Comparison of ENCODE assay signal across 8 mouse cellular contexts in genomic region chr9:103302666-103303065, GRCm38 (mm10). TPM values are rescaled to one million over a fixed set of nuclear protein-coding genes. Genes with fewer than 3 reads are reported as not detected.
DNase-seq lines count a peak whose midpoint lies in the region; ATAC-seq and TF ChIP-seq lines count a peak whose summit lies in the region.

No protein-coding gene starts in this region.

- no peak overlapping the region for H3K9ac ChIP-seq in intestine, embryonic 14.5 days (ENCODE audit: low read length)
- no peak overlapping the region for H3K9ac ChIP-seq in intestine, embryonic 16.5 days (ENCODE audit: low read depth, low read length)
- no peak overlapping the region for H3K9ac ChIP-seq in hindbrain, embryonic 13.5 days
- H3K9ac ChIP-seq in midbrain, embryonic 14.5 days (replicated peaks; ENCODE audit: low read length): no peak overlapping the region
- H3K9ac ChIP-seq in stomach, postnatal 0 days (ENCODE audit: low read length): no peak overlapping the region

- H3K27ac ChIP-seq in intestine, embryonic 14.5 days (ENCODE audit: low read depth): no peak overlapping the region
- H3K27ac ChIP-seq in intestine, embryonic 16.5 days (ENCODE audit: low read length): no peak overlapping the region
- H3K27ac ChIP-seq in hindbrain, embryonic 13.5 days: no peak overlapping the region
- H3K27ac ChIP-seq in midbrain, embryonic 14.5 days (replicated peaks; ENCODE audit: low read depth, low read length): no peak overlapping the region
- no peak overlapping the region for H3K27ac ChIP-seq in stomach, postnatal 0 days (replicated peaks)

- intact Hi-C loops in left cerebral cortex, postnatal 10 days (cut with DNase I): loop anchor here (5.0 kb wide), 3 partner anchors 75 to 190 kb away; partner anchors contain the start of gene Rab6b

- 0 out of 2 replicates have a peak, but pooled peaks cover 7% of the 10 kb centered on the region for H3K4me1 ChIP-seq in intestine, embryonic 14.5 days (replicated peaks; ENCODE audit: control insufficient read depth, insufficient read depth, low read length)
- peaks cover 5% of the 10 kb centered on the region for H3K4me1 ChIP-seq in intestine, embryonic 16.5 days (ENCODE audit: control insufficient read depth, insufficient read depth, low read length)
- peaks cover 19% of the 10 kb centered on the region for H3K4me1 ChIP-seq in hindbrain, embryonic 13.5 days (replicated peaks)
- peaks cover 8% of the 10 kb centered on the region for H3K4me1 ChIP-seq in midbrain, embryonic 14.5 days (ENCODE audit: control insufficient read depth, insufficient read depth, low read length)
- no peaks in the 10 kb centered on the region for H3K4me1 ChIP-seq in stomach, postnatal 0 days (replicated peaks; ENCODE audit: control insufficient read depth, insufficient read depth)

- TF ChIP-seq EP300 in stomach, postnatal 0 days (optimal IDR thresholded peaks at IDR 0.05): no peak

- no peaks in the 10 kb centered on the region for H3K9me3 ChIP-seq in intestine, embryonic 14.5 days (ENCODE audit: control insufficient read depth, low read length)
- no peaks in the 10 kb centered on the region for H3K9me3 ChIP-seq in intestine, embryonic 16.5 days (ENCODE audit: control insufficient read depth, low read length)
- H3K9me3 ChIP-seq in hindbrain, embryonic 13.5 days: no peaks in the 10 kb centered on the region
- H3K9me3 ChIP-seq in midbrain, embryonic 14.5 days (ENCODE audit: control insufficient read depth, low read length): no peaks in the 10 kb centered on the region
- H3K9me3 ChIP-seq in stomach, postnatal 0 days (ENCODE audit: control insufficient read depth, low read length): no peaks in the 10 kb centered on the region

- H3K4me3 ChIP-seq in intestine, embryonic 14.5 days (ENCODE audit: low read depth, low read length): no peak overlapping the region
- H3K4me3 ChIP-seq in intestine, embryonic 16.5 days (ENCODE audit: low read length): no peak overlapping the region
- no peak overlapping the region for H3K4me3 ChIP-seq in hindbrain, embryonic 13.5 days
- H3K4me3 ChIP-seq in midbrain, embryonic 14.5 days (replicated peaks; ENCODE audit: low read depth, low read length): no peak overlapping the region
- no peak overlapping the region for H3K4me3 ChIP-seq in stomach, postnatal 0 days (ENCODE audit: low read depth, low read length)

- no peak overlapping the region for H3K4me2 ChIP-seq in intestine, embryonic 14.5 days (ENCODE audit: low read length)
- H3K4me2 ChIP-seq in intestine, embryonic 16.5 days (ENCODE audit: low read depth, low read length): no peak overlapping the region
- no peak overlapping the region for H3K4me2 ChIP-seq in hindbrain, embryonic 13.5 days
- no peak overlapping the region for H3K4me2 ChIP-seq in midbrain, embryonic 14.5 days (ENCODE audit: low read length)
- no peak overlapping the region for H3K4me2 ChIP-seq in stomach, postnatal 0 days (replicated peaks; ENCODE audit: low read depth)

- ATAC-seq in intestine, embryonic 14.5 days (replicated peaks; ENCODE audit: low FRiP score, low TSS enrichment, low read depth): no peak; the same call in 1 of the 2 replicates
- no peak for ATAC-seq in intestine, embryonic 16.5 days
- 0 out of 2 replicates have a peak, but pooled peaks have one; percentile 11 for ATAC-seq in hindbrain, embryonic 13.5 days (ENCODE audit: low FRiP score)
- no peak for ATAC-seq in midbrain, embryonic 14.5 days (ENCODE audit: low FRiP score, low TSS enrichment)
- ATAC-seq in stomach, postnatal 0 days (ENCODE audit: low FRiP score, low TSS enrichment): no peak

- DNase-seq in intestine, embryonic 14.5 days (ENCODE audit: low spot score): peak; percentile 81
- DNase-seq in adrenal gland, adult (ENCODE audit: inconsistent age in 2 of 2, low spot score in 1 of 2): peak; percentile 37 to 84
- peak; percentile 75 for DNase-seq in embryo, embryonic 11 days
- DNase-seq in left cerebral cortex, postnatal 10 days (ENCODE audit: extremely low spot score in 1 of 2, low spot score in 2 of 2): peak; percentile 55 to 58
- peak; percentile 84 for DNase-seq in midbrain, embryonic 14.5 days
- peak; percentile 68 for DNase-seq in stomach, postnatal 0 days (ENCODE audit: low spot score)

- H3K36me3 ChIP-seq in intestine, embryonic 14.5 days (ENCODE audit: control insufficient read depth, insufficient read depth, low read length): peaks cover 8% of the 10 kb centered on the region
- no peaks in the 10 kb centered on the region for H3K36me3 ChIP-seq in intestine, embryonic 16.5 days (ENCODE audit: control insufficient read depth, insufficient read depth, low read length)
- H3K36me3 ChIP-seq in hindbrain, embryonic 13.5 days: no peaks in the 10 kb centered on the region
- no peaks in the 10 kb centered on the region for H3K36me3 ChIP-seq in midbrain, embryonic 14.5 days (ENCODE audit: control insufficient read depth, insufficient read depth, low read length)
- no peaks in the 10 kb centered on the region for H3K36me3 ChIP-seq in stomach, postnatal 0 days (ENCODE audit: control insufficient read depth, insufficient read depth, low read length)

- H3K27me3 ChIP-seq in intestine, embryonic 14.5 days (replicated peaks; ENCODE audit: control insufficient read depth, insufficient read depth, low read length): no peaks in the 10 kb centered on the region
- no peaks in the 10 kb centered on the region for H3K27me3 ChIP-seq in intestine, embryonic 16.5 days (replicated peaks; ENCODE audit: control insufficient read depth, insufficient read depth, low read length)
- no peaks in the 10 kb centered on the region for H3K27me3 ChIP-seq in hindbrain, embryonic 13.5 days
- H3K27me3 ChIP-seq in midbrain, embryonic 14.5 days (ENCODE audit: control insufficient read depth, insufficient read depth, low read length): no peaks in the 10 kb centered on the region
- H3K27me3 ChIP-seq in stomach, postnatal 0 days (ENCODE audit: control insufficient read depth, insufficient read depth, low read length): no peaks in the 10 kb centered on the region

- 54% methylated on average over 3 of the region's 3 CpGs for WGBS in intestine, embryonic 14.5 days
- 51% methylated on average over 3 of the region's 3 CpGs for WGBS in intestine, embryonic 16.5 days
- WGBS in hindbrain, embryonic 13.5 days: 54% methylated on average over 3 of the region's 3 CpGs
- WGBS in midbrain, embryonic 14.5 days: 56% methylated on average over 3 of the region's 3 CpGs
- 49% methylated on average over 3 of the region's 3 CpGs for WGBS in stomach, postnatal 0 days

- TF ChIP-seq CTCF in stomach, postnatal 0 days (IDR thresholded peaks at IDR 0.05; ENCODE audit: low read depth): peak; percentile 91

RNA-seq across cellular contexts. Expression of gene 1300017J02Rik, which starts 2.2 kb away (rescaled TPM):
- polyA plus RNA-seq in intestine, embryonic 14.5 days (2014; fragmentation: Nextera tagmentation; extraction: Ambion mirVana): 1.1 TPM in 2 replicates
- polyA plus RNA-seq in intestine, embryonic 16.5 days (2015; fragmentation: Nextera tagmentation; extraction: Ambion mirVana): 1.8 and 2.9 TPM in 2 replicates
- polyA plus RNA-seq in hindbrain, embryonic 13.5 days (2015; fragmentation: Nextera tagmentation; extraction: Ambion mirVana): 1.2 and 2.8 TPM in 2 replicates
- under 1 TPM; 0.49 to 0.99 TPM for total RNA-seq in left cerebral cortex, postnatal 10 days (2021)
- polyA plus RNA-seq in midbrain, embryonic 14.5 days (2014; fragmentation: Nextera tagmentation; extraction: Ambion mirVana): 0.14 TPM in 1 of 2 replicates, not detected in the other
- 1.3 TPM in 2 replicates for polyA plus RNA-seq in stomach, postnatal 0 days (2015; fragmentation: Nextera tagmentation; extraction: Ambion mirVana)

RNA-seq across cellular contexts. Expression of gene Topbp1, which starts 2.3 kb away (rescaled TPM):
- 68.9 and 74.6 TPM in 2 replicates for polyA plus RNA-seq in intestine, embryonic 14.5 days (2014; fragmentation: Nextera tagmentation; extraction: Ambion mirVana)
- 29.3 and 34.5 TPM in 2 replicates for polyA plus RNA-seq in intestine, embryonic 16.5 days (2015; fragmentation: Nextera tagmentation; extraction: Ambion mirVana)
- polyA plus RNA-seq in hindbrain, embryonic 13.5 days (2015; fragmentation: Nextera tagmentation; extraction: Ambion mirVana): 23.2 and 26.0 TPM in 2 replicates
- total RNA-seq in left cerebral cortex, postnatal 10 days (2021): 10 to 100 TPM; 26.0 to 27.4 TPM
- polyA plus RNA-seq in midbrain, embryonic 14.5 days (2014; fragmentation: Nextera tagmentation; extraction: Ambion mirVana): 16.4 and 23.8 TPM in 2 replicates
- 15.6 and 17.2 TPM in 2 replicates for polyA plus RNA-seq in stomach, postnatal 0 days (2015; fragmentation: Nextera tagmentation; extraction: Ambion mirVana)
